Mouse (Mus musculus) layer of hippocampus, adult 2 months (tissue): Measurements from ENCODE around the gene Itprip. TPM values are rescaled to one million over a fixed set of nuclear protein-coding genes. Genes with fewer than 3 reads are reported as not detected.
A peak's percentile ranks its signal among the peaks of the same experiment; 100 is the strongest.
"Not testable (repeated sequence)": the region's sequence is repeated elsewhere in the genome, so short reads cannot be mapped to it uniquely, and the experiment has no call there.

ENCODE experiments used
- DNase-seq, 2 experiments: peaks; one replicate each; pipeline ENCODE4 v3.0.0; 2022; ENCODE audit warnings: low spot score in 2 of 2
- H3K27ac ChIP-seq: fragments of 200-600 bp; 2 replicates; pipeline ENCODE4 v1.8.1; 2022
- H3K4me3 ChIP-seq: fragments of 200-600 bp; 2 replicates; pipeline ENCODE4 v1.8.1; 2022; ENCODE audit warnings: mild to moderate bottlenecking
- CTCF ChIP-seq: fragments of 200-600 bp; conservative IDR thresholded peaks from 2 replicates; pipeline ENCODE4 v1.8.1; 2022; ENCODE audit warnings: antibody characterized with exemption, mild to moderate bottlenecking, moderate library complexity
- microRNA-seq, 2 experiments: library from miRNA; unstranded; fragments of <30 nt; microRNA quantifications; one replicate each; pipeline ENCODE4 v1.2.0; 2021
- total RNA-seq, 2 experiments: library from RNA; stranded (reverse); gene quantifications; 2 replicates each; pipeline ENCODE4 v1.2.3; 2021

The Itprip gene
- total RNA-seq, 2 experiments from 2014 or later = 1.2 to 1.9 TPM

GRCm38 (mm10) chr19:47853951-47854795 is 64.9 kb downstream of the Itprip start:
- Histone ChIP-seq H3K4me3 (peak overlapping the region; percentile 92), H3K27ac (peak overlapping the region; percentile 82)
- DNase-seq = no peak
- peak; percentile 58 for TF ChIP-seq CTCF

DNA sequence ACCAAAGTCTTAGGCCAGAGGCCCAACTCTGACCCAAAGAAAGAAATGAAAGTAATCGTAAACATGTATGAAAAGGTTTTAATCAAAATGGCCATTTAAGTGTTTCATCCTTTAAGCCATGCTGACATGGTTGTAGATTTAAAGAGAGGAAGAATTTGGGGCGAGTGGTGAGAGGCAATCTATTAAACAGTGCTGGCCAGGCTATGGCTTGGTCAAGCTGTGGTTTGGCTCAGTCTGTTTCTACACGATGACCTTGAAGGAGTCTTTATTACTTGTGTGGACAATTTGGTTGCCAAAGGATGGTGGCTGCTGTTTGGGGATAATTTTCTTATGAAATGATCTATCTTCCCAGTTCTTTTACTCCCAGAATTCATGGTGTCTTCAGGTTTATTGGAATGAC is 66.0 kb downstream of the Itprip start:
- no peak overlapping the region for H3K4me3 ChIP-seq
- no peak for DNase-seq
- TF ChIP-seq CTCF = no peak
- no peak overlapping the region for H3K27ac ChIP-seq

DNA sequence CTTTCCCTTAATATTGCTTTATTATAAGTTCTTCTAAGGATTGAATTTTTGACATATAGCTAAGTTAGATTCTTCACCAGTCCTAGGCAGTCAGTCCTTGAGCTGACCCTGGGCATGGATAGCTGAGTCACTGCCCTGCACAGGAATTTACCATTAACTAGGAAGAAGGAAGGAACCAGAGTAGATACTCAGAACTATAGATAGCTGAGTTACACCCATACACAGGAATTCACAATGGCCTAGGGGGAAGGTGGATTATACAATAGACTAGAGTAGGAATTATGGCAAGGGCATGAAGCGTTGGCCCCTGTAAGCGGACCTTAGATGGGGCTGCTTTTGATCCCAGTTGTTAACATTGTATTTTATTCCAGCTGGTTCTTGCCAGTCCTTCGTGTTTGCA is 67.0 kb downstream of the Itprip start:
- not testable (repeated sequence) for H3K4me3 ChIP-seq, DNase-seq, H3K27ac ChIP-seq

DNA sequence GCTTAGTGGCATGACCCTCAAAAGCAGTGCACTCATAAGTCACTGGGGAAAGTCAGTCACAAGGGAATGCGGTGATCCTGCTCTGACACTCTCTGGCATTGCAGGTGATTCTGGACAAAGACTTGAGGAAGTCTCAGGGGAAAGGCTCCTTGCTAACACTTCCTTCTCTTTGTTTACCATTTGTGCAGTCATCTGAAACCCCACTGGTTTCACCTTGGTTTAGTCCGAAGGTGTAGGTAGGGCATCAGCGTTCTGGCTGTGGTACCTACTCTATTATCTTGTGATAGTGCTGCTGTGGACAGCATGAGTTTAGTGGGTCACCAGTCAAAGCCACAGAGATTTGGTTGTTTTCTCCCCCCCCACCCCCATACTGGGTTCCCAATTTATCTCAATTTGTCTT is 69.4 kb downstream of the Itprip start:
- TF ChIP-seq CTCF = no peak
- Histone ChIP-seq H3K27ac (no peak overlapping the region), H3K4me3 (no peak overlapping the region)
- no peak for DNase-seq

Small RNA genes lying within 50 kb of the gene (microRNA-seq; reads per million reads assigned to microRNA genes)
- 0 reads per million in 2 experiments for gene Gm22240

Other genes with a start within 250 kb of the Itprip start
- not detected for gene Col17a1, start 227.2 kb downstream of the Itprip start, total RNA-seq
- gene Sfr1, start 187.6 kb downstream of the Itprip start, total RNA-seq = 100 to 1,000 TPM in 1 of 2 experiments, 10 to 100 TPM in 1; 95.4 to 103 TPM
- gene Gsto1, start 64.3 kb downstream of the Itprip start, total RNA-seq = 10 to 100 TPM; 52.8 to 55.9 TPM
- gene Gsto2, start 53.8 kb downstream of the Itprip start, total RNA-seq = 1 to 10 TPM; 2.9 to 3.5 TPM
- gene Cfap43, start within 50 bp of the Itprip start, total RNA-seq = under 1 TPM; 0.37 to 0.95 TPM
- under 1 TPM; 0.34 to 0.49 TPM for gene Cfap58, start 18.4 kb upstream of the Itprip start, total RNA-seq